28 mouse cellular contexts compared by ENCODE assay signal in genomic region chrX:50425899-50426436, GRCm38 (mm10). TPM values are rescaled to one million over a fixed set of nuclear protein-coding genes. Genes with fewer than 3 reads are reported as not detected.
DNase-seq lines count a peak whose midpoint lies in the region; ATAC-seq and TF ChIP-seq lines count a peak whose summit lies in the region.
"Had no signal": no experiment of that assay in that cellular context is flagged by ENCODE, and none has a peak within 500 bp of the region (broad histone marks: within the 10 kb centered on the region; RNA-seq: fewer than 3 reads in every experiment).

No protein-coding gene starts in this region.

- no peak for DNase-seq in forebrain, embryonic 11.5 days (ENCODE audit: low spot score)
- peak; percentile 23 for DNase-seq in MEL (ENCODE audit: low read depth, low spot score)
- DNase-seq in cerebellum, adult 11-12 months, result peak; percentile 77
- peak; percentile 70 to 79 for DNase-seq in cerebellum, postnatal 14 days
- no peak for DNase-seq in gastrocnemius, adult 8-10 months (ENCODE audit: low spot score in 2 of 2)
- DNase-seq: gastrocnemius, postnatal 14 days; heart, adult 18-20 months; heart, postnatal 4 days; kidney, postnatal 4 days; lung, embryonic 14.5 days; lung, postnatal 36 days; right cerebral cortex, postnatal 4 days had no signal

- no peak overlapping the region for H3K9ac ChIP-seq in forebrain, embryonic 16.5 days (replicated peaks; ENCODE audit: low read depth, low read length)
- no peak overlapping the region for H3K9ac ChIP-seq in forebrain, embryonic 11.5 days (ENCODE audit: low read length)
- H3K9ac ChIP-seq in MEL (ENCODE audit: control insufficient read depth, low read depth, low read length, poor library complexity, severe bottlenecking), result no peak overlapping the region
- no peak overlapping the region for H3K9ac ChIP-seq in neural tube, embryonic 15.5 days (replicated peaks)
- H3K9ac ChIP-seq: embryonic facial prominence, embryonic 15.5 days; hindbrain, embryonic 15.5 days; kidney, embryonic 15.5 days; lung, embryonic 14.5 days had no signal

- H3K79me2 ChIP-seq in MEL (ENCODE audit: control insufficient read depth, insufficient read depth, low read length, poor library complexity), result no peaks in the 10 kb centered on the region

- H3K4me3 ChIP-seq in forebrain, embryonic 16.5 days (replicated peaks; ENCODE audit: low read length), result no peak overlapping the region
- H3K4me3 ChIP-seq in forebrain, embryonic 11.5 days (ENCODE audit: low read depth, low read length), result no peak overlapping the region
- no peak overlapping the region for H3K4me3 ChIP-seq in MEL (ENCODE audit: control insufficient read depth in 1 of 2, insufficient read depth in 1 of 2, low read depth in 2 of 2, low read length in 2 of 2)
- no peak overlapping the region for H3K4me3 ChIP-seq in neural tube, embryonic 15.5 days (replicated peaks)
- H3K4me3 ChIP-seq: embryonic facial prominence, embryonic 15.5 days; hindbrain, embryonic 15.5 days; kidney, embryonic 15.5 days; limb, embryonic 10.5 days had no signal

- TF ChIP-seq POLR2A in MEL (IDR thresholded peaks at IDR 0.05; ENCODE audit: control insufficient read depth in 1 of 2, insufficient read depth in 1 of 2, low read depth in 1 of 2, low read length in 2 of 2, poor library complexity in 1 of 2), result no peak

- TF ChIP-seq RAD21 in MEL (IDR thresholded peaks at IDR 0.05; ENCODE audit: low read depth, low read length), result no peak

- peak; percentile 31; the same call in 1 of the 2 replicates for ATAC-seq in forebrain, embryonic 16.5 days
- no peak for ATAC-seq in forebrain, embryonic 11.5 days (replicated peaks; ENCODE audit: low FRiP score)
- no peak for ATAC-seq in neural tube, embryonic 15.5 days (ENCODE audit: low FRiP score)
- ATAC-seq: intestine, postnatal 0 days had no signal

- H3K27ac ChIP-seq in forebrain, embryonic 16.5 days (ENCODE audit: low read length), result no peak overlapping the region
- H3K27ac ChIP-seq in forebrain, embryonic 11.5 days (ENCODE audit: low read depth, low read length), result no peak overlapping the region
- H3K27ac ChIP-seq in MEL (ENCODE audit: control insufficient read depth, low read depth, low read length), result no peak overlapping the region
- no peak overlapping the region for H3K27ac ChIP-seq in neural tube, embryonic 15.5 days (replicated peaks)
- H3K27ac ChIP-seq: embryonic facial prominence, embryonic 15.5 days; hindbrain, embryonic 15.5 days; kidney, embryonic 15.5 days; limb, embryonic 10.5 days; stomach, postnatal 0 days had no signal

- H3K9me3 ChIP-seq in forebrain, embryonic 16.5 days (ENCODE audit: control insufficient read depth, low read length), result no peaks in the 10 kb centered on the region
- H3K9me3 ChIP-seq in forebrain, embryonic 11.5 days (ENCODE audit: control insufficient read depth, low read length), result no peaks in the 10 kb centered on the region
- no peaks in the 10 kb centered on the region for H3K9me3 ChIP-seq in MEL (replicated peaks; ENCODE audit: insufficient read depth, low read length)
- H3K9me3 ChIP-seq in neural tube, embryonic 15.5 days (replicated peaks), result no peaks in the 10 kb centered on the region
- H3K9me3 ChIP-seq: embryonic facial prominence, embryonic 15.5 days; hindbrain, embryonic 15.5 days; kidney, embryonic 15.5 days; limb, embryonic 10.5 days had no signal

- H3K4me1 ChIP-seq in forebrain, embryonic 16.5 days (replicated peaks; ENCODE audit: control insufficient read depth, insufficient read depth, low read length), result no peaks in the 10 kb centered on the region
- H3K4me1 ChIP-seq in forebrain, embryonic 11.5 days (replicated peaks; ENCODE audit: control insufficient read depth, insufficient read depth, low read length), result no peaks in the 10 kb centered on the region
- H3K4me1 ChIP-seq in MEL (ENCODE audit: control insufficient read depth in 1 of 2, insufficient read depth in 2 of 2, low read length in 2 of 2), result no peaks in the 10 kb centered on the region
- H3K4me1 ChIP-seq in neural tube, embryonic 15.5 days, result no peaks in the 10 kb centered on the region
- H3K4me1 ChIP-seq: embryonic facial prominence, embryonic 15.5 days; hindbrain, embryonic 15.5 days; kidney, embryonic 15.5 days; limb, embryonic 10.5 days had no signal

- no peak overlapping the region for H3K4me2 ChIP-seq in forebrain, embryonic 16.5 days (ENCODE audit: low read length)
- no peak overlapping the region for H3K4me2 ChIP-seq in forebrain, embryonic 11.5 days (ENCODE audit: low read depth, low read length, severe bottlenecking)
- H3K4me2 ChIP-seq in neural tube, embryonic 15.5 days, result no peak overlapping the region
- H3K4me2 ChIP-seq: embryonic facial prominence, embryonic 15.5 days; hindbrain, embryonic 15.5 days; kidney, embryonic 15.5 days; liver, embryonic 11.5 days; lung, embryonic 14.5 days had no signal

- H3K36me3 ChIP-seq in forebrain, embryonic 16.5 days (ENCODE audit: control insufficient read depth, insufficient read depth), result no peaks in the 10 kb centered on the region
- H3K36me3 ChIP-seq in forebrain, embryonic 11.5 days (ENCODE audit: control insufficient read depth, insufficient read depth, low read length), result no peaks in the 10 kb centered on the region
- no peaks in the 10 kb centered on the region; a peak in 1 of 4 replicates for H3K36me3 ChIP-seq in MEL (ENCODE audit: control insufficient read depth in 1 of 2, insufficient read depth in 2 of 2, low read length in 2 of 2)
- no peaks in the 10 kb centered on the region for H3K36me3 ChIP-seq in neural tube, embryonic 15.5 days
- H3K36me3 ChIP-seq: embryonic facial prominence, embryonic 15.5 days; hindbrain, embryonic 15.5 days; kidney, embryonic 15.5 days; limb, embryonic 10.5 days had no signal

- no peaks in the 10 kb centered on the region for H3K27me3 ChIP-seq in forebrain, embryonic 16.5 days (replicated peaks; ENCODE audit: control insufficient read depth, insufficient read depth, low read length)
- H3K27me3 ChIP-seq in forebrain, embryonic 11.5 days (ENCODE audit: control insufficient read depth, insufficient read depth, low read length), result no peaks in the 10 kb centered on the region
- no peaks in the 10 kb centered on the region for H3K27me3 ChIP-seq in MEL (ENCODE audit: control insufficient read depth in 1 of 2, insufficient read depth in 2 of 2, low read length in 2 of 2)
- H3K27me3 ChIP-seq in neural tube, embryonic 15.5 days (replicated peaks), result no peaks in the 10 kb centered on the region
- H3K27me3 ChIP-seq: CH12.LX; embryonic facial prominence, embryonic 15.5 days; hindbrain, embryonic 15.5 days; kidney, embryonic 15.5 days had no signal

- TF ChIP-seq CTCF in MEL (IDR thresholded peaks at IDR 0.05 in 2 of 3, conservative IDR thresholded peaks at IDR 0.05 in 1 of 3; ENCODE audit: control insufficient read depth in 1 of 3, insufficient read depth in 1 of 3, low read depth in 2 of 3, low read length in 3 of 3, poor library complexity in 1 of 3, severe bottlenecking in 1 of 3), result no peak

- TF ChIP-seq EP300 in MEL (IDR thresholded peaks at IDR 0.05; ENCODE audit: low read depth in 1 of 2, low read length in 2 of 2), result no peak

- 77% methylated on average over 3 of the region's 3 CpGs for WGBS in forebrain, embryonic 16.5 days
- 82% methylated on average over 3 of the region's 3 CpGs for WGBS in forebrain, embryonic 11.5 days
- 89% methylated on average over 3 of the region's 3 CpGs for WGBS in neural tube, embryonic 15.5 days

TF ChIP-seq in MEL, 35 proteins besides CTCF, POLR2A, EP300 and RAD21:
- TF ChIP-seq MXI1 (IDR thresholded peaks at IDR 0.05; ENCODE audit: low read depth, low read length) (no peak), MAFK (IDR thresholded peaks at IDR 0.05; ENCODE audit: borderline replicate concordance, low read depth, low read length) (no peak), E2F4 (IDR thresholded peaks at IDR 0.05; ENCODE audit: borderline replicate concordance, low read depth, low read length) (no peak), CHD2 (IDR thresholded peaks at IDR 0.05; ENCODE audit: low read length) (no peak), NELFE (IDR thresholded peaks at IDR 0.05; ENCODE audit: low read depth, low read length) (no peak), MYC (IDR thresholded peaks at IDR 0.05; ENCODE audit: low read depth, low read length) (no peak), ZMIZ1 (IDR thresholded peaks at IDR 0.05; ENCODE audit: low read depth, low read length) (no peak), BHLHE40 (IDR thresholded peaks at IDR 0.05; ENCODE audit: borderline replicate concordance, low read depth, low read length) (no peak), ETS1 (IDR thresholded peaks at IDR 0.05; ENCODE audit: low read depth, low read length) (no peak), MAZ (IDR thresholded peaks at IDR 0.05; ENCODE audit: low read depth, low read length) (no peak), RCOR1 (IDR thresholded peaks at IDR 0.05; ENCODE audit: low read depth, low read length) (no peak), ZNF384 (IDR thresholded peaks at IDR 0.05; ENCODE audit: low read depth, low read length) (no peak), POLR2AphosphoS2 (IDR thresholded peaks at IDR 0.05; ENCODE audit: low read length) (no peak)

RNA-seq across cellular contexts. Expression of gene Olfr1324, which starts 2.3 kb away (rescaled TPM):
- not detected in 2 replicates for polyA plus RNA-seq in forebrain, embryonic 16.5 days (2015; fragmentation: Nextera tagmentation; extraction: Ambion mirVana)
- not detected in 2 replicates for polyA plus RNA-seq in forebrain, embryonic 11.5 days (2014; fragmentation: Nextera tagmentation; extraction: Ambion mirVana)
- total RNA-seq in MEL (2012; rRNA removed), result not detected in 2 replicates
- polyA plus RNA-seq in MEL (2012; ENCODE audit: insufficient read depth in 1 of 2, insufficient read length in 2 of 2, low read depth in 1 of 2, low replicate concordance in 2 of 2, missing spikeins in 1 of 2), result not detected
- not detected for total RNA-seq in gastrocnemius, adult 8-10 months (2022)
- not detected in 2 replicates for polyA plus RNA-seq in neural tube, embryonic 15.5 days (2015; fragmentation: Nextera tagmentation; extraction: Ambion mirVana)
- total RNA-seq: adrenal gland, postnatal 4 days; CH12.LX; gastrocnemius, postnatal 14 days; heart, adult 18-20 months; heart, postnatal 4 days; left cerebral cortex, adult 18-20 months had no signal
- polyA plus RNA-seq: heart, embryonic 14.5 days; hindbrain, embryonic 15.5 days; intestine, postnatal 0 days; kidney, embryonic 15.5 days; limb, embryonic 10.5 days; liver, embryonic 11.5 days; lung, embryonic 14.5 days; neural tube, embryonic 11.5 days; stomach, postnatal 0 days; thymus, postnatal 0 days; urinary bladder, adult 2 months had no signal

Comparison
In these comparisons a context has a peak if more than half of its experiments do, and no peak if none do; other contexts are left out.
1. DNase-seq: peak in MEL (single experiment), cerebellum, adult 11-12 months (single experiment) and cerebellum, postnatal 14 days (2 of 2); none in forebrain, embryonic 11.5 days (single experiment) and gastrocnemius, adult 8-10 months (0 of 2).